ENCODE assay signal across 10 mouse cellular contexts in the genomic region with DNA sequence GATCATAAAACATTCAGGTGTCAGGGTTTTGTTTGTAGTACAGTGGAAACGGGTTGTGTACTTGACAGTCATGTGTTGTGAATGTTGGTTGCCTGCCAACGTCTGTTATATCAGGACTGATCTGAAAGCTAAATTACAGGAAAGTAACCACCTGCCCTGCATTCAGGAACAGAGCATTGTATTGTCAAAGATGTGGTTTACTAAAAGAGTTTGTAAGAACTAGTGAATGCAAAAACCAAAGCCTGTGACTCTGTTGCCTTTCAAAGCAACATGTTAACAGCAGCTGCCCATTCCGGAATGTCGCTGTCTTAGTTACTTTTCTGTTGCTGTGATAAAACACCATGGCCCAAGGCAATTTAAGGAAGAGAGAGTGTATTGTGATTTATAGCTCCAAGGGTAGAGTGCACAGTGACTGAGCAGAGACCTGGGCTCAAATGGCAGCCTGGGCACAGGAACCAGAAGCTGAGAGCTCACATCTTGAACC.
DNase-seq lines count a peak whose midpoint lies in the region; ATAC-seq lines count a peak whose summit lies in the region.
"Had no signal": no experiment of that assay in that cellular context is flagged by ENCODE, and none has a peak within 500 bp of the region (broad histone marks: within the 10 kb centered on the region; RNA-seq: fewer than 3 reads in every experiment).

No protein-coding gene starts in this region.

- no peak overlapping the region for H3K4me2 ChIP-seq in forebrain, embryonic 14.5 days (ENCODE audit: low read length)
- H3K4me2 ChIP-seq in stomach, embryonic 15.5 days = no peak overlapping the region

- H3K4me3 ChIP-seq in forebrain, embryonic 14.5 days (ENCODE audit: low read depth, low read length) = no peak overlapping the region
- no peak overlapping the region for H3K4me3 ChIP-seq in forebrain, embryonic 10.5 days
- no peak overlapping the region for H3K4me3 ChIP-seq in stomach, embryonic 15.5 days (replicated peaks)

- 32% methylated on average over 4 of the region's 4 CpGs for WGBS in forebrain, embryonic 14.5 days
- WGBS in forebrain, embryonic 10.5 days = 77% methylated on average over 4 of the region's 4 CpGs
- 29% methylated on average over 4 of the region's 4 CpGs for WGBS in stomach, embryonic 15.5 days

- no peaks in the 10 kb centered on the region for H3K36me3 ChIP-seq in forebrain, embryonic 14.5 days (ENCODE audit: control insufficient read depth, insufficient read depth, low read length)
- H3K36me3 ChIP-seq in forebrain, embryonic 10.5 days (replicated peaks) = no peaks in the 10 kb centered on the region
- H3K36me3 ChIP-seq in stomach, embryonic 15.5 days = no peaks in the 10 kb centered on the region

- H3K27me3 ChIP-seq in forebrain, embryonic 14.5 days (replicated peaks; ENCODE audit: control insufficient read depth, insufficient read depth, low read length) = no peaks in the 10 kb centered on the region
- H3K27me3 ChIP-seq in forebrain, embryonic 10.5 days (ENCODE audit: poor library complexity, severe bottlenecking) = no peaks in the 10 kb centered on the region
- H3K27me3 ChIP-seq in stomach, embryonic 15.5 days (replicated peaks) = no peaks in the 10 kb centered on the region
- H3K27me3 ChIP-seq: CH12.LX had no signal

- H3K4me1 ChIP-seq in forebrain, embryonic 14.5 days (ENCODE audit: control insufficient read depth, insufficient read depth, low read length) = peaks cover 16% of the 10 kb centered on the region
- H3K4me1 ChIP-seq in forebrain, embryonic 10.5 days = peaks cover 6% of the 10 kb centered on the region
- H3K4me1 ChIP-seq in stomach, embryonic 15.5 days = peaks cover 21% of the 10 kb centered on the region; the same call in 1 of the 2 replicates

- no peaks in the 10 kb centered on the region for H3K9me3 ChIP-seq in forebrain, embryonic 14.5 days (replicated peaks; ENCODE audit: control insufficient read depth, low read length)
- H3K9me3 ChIP-seq in forebrain, embryonic 10.5 days = no peaks in the 10 kb centered on the region
- H3K9me3 ChIP-seq in stomach, embryonic 15.5 days = no peaks in the 10 kb centered on the region

- no peak overlapping the region for H3K9ac ChIP-seq in forebrain, embryonic 14.5 days (ENCODE audit: low read length)
- H3K9ac ChIP-seq in stomach, embryonic 15.5 days = no peak overlapping the region

- ATAC-seq in forebrain, embryonic 14.5 days = 0 out of 2 replicates have a peak, but pooled peaks have one; percentile 37
- no peak for ATAC-seq in stomach, embryonic 15.5 days (ENCODE audit: insufficient read depth, low FRiP score, low read depth)
- ATAC-seq in monocyte, adult 5-6 weeks (replicated peaks; ENCODE audit: insufficient number of reproducible peaks, low FRiP score, low TSS enrichment, poor library complexity, severe bottlenecking) = no peak

- DNase-seq in forebrain, embryonic 14.5 days (ENCODE audit: low spot score) = peak; percentile 51
- DNase-seq in forebrain, embryonic 10.5 days (ENCODE audit: extremely low spot score, low spot score) = no peak
- peak; percentile 43 for DNase-seq in thymus, postnatal 0 days (ENCODE audit: low spot score)
- DNase-seq in thymus, postnatal 10 days (ENCODE audit: low spot score in 2 of 2) = no peak
- DNase-seq in kidney, postnatal 14 days = peak; percentile 73
- no peak for DNase-seq in cerebellum, postnatal 10 days
- DNase-seq: right cerebral cortex, postnatal 14 days had no signal

- H3K27ac ChIP-seq in forebrain, embryonic 14.5 days (ENCODE audit: low read depth, low read length) = no peak overlapping the region
- no peak overlapping the region for H3K27ac ChIP-seq in forebrain, embryonic 10.5 days
- peak overlapping the region; percentile 67 for H3K27ac ChIP-seq in stomach, embryonic 15.5 days

Comparison
In these comparisons a context has a peak if more than half of its experiments do, and no peak if none do; other contexts are left out.
1. DNase-seq: peak in forebrain, embryonic 14.5 days (single experiment), thymus, postnatal 0 days (single experiment) and kidney, postnatal 14 days (single experiment); none in forebrain, embryonic 10.5 days (single experiment), thymus, postnatal 10 days (0 of 2) and cerebellum, postnatal 10 days (0 of 2).